Mouse (Mus musculus) lung, postnatal 0 days (tissue): ENCODE measurements around the gene Rbfox1. TPM values are rescaled to one million over a fixed set of nuclear protein-coding genes. Genes with fewer than 3 reads are reported as not detected.

Source experiments
- ATAC-seq: fragments of 200-750 bp; cut with Nextera tagmentation; 2 replicates; pipeline ENCODE4 v1.8.0; 2017; ENCODE audit warnings: moderate library complexity
- DNase-seq: peaks from one replicate; pipeline ENCODE4 v3.0.0-alpha.2; 2016; ENCODE audit warnings: low spot score
- H3K27ac ChIP-seq: fragments of 300-500 bp; sonication (generic); 2 replicates; pipeline ENCODE4 v1.5.1; 2014; ENCODE audit warnings: antibody characterized with exemption, mild to moderate bottlenecking, low read length, mixed read lengths
- H3K27me3 ChIP-seq: fragments of 300-500 bp; sonication (generic); replicated peaks from 2 replicates; pipeline ENCODE4 v1.6.1; 2014; ENCODE audit warnings: low read length, mixed read lengths; ENCODE audit not compliant: insufficient read depth
- H3K36me3 ChIP-seq: fragments of 300-500 bp; sonication (generic); 2 replicates; pipeline ENCODE4 v1.6.1; 2014; ENCODE audit warnings: low read length, mixed read lengths; ENCODE audit not compliant: insufficient read depth
- H3K4me1 ChIP-seq: fragments of 300-500 bp; sonication (generic); 2 replicates; pipeline ENCODE4 v1.6.1; 2014; ENCODE audit warnings: antibody characterized with exemption, low read depth, low read length, mixed read lengths; ENCODE audit not compliant: insufficient read depth
- H3K4me2 ChIP-seq: fragments of 300-500 bp; sonication (generic); replicated peaks from 2 replicates; pipeline ENCODE4 v1.6.1; 2014; ENCODE audit warnings: low read depth, mild to moderate bottlenecking, low read length, moderate library complexity, mixed read lengths
- H3K4me3 ChIP-seq: fragments of 300-500 bp; sonication (generic); 2 replicates; pipeline ENCODE4 v1.5.1; 2014; ENCODE audit warnings: low read depth, low read length
- H3K9ac ChIP-seq: fragments of 300-500 bp; sonication (generic); replicated peaks from 2 replicates; pipeline ENCODE4 v1.6.1; 2014; ENCODE audit warnings: low read depth, mild to moderate bottlenecking
- H3K9me3 ChIP-seq: fragments of 300-500 bp; sonication (generic); 2 replicates; pipeline ENCODE4 v1.6.1; 2016; ENCODE audit warnings: low read length, mixed read lengths
- CTCF ChIP-seq: IDR thresholded peaks from 2 replicates; pipeline ENCODE4 v1.5.1; 2016; ENCODE audit warnings: antibody characterized with exemption, mild to moderate bottlenecking
- EP300 ChIP-seq: IDR thresholded peaks from 2 replicates; pipeline ENCODE4 v1.6.1; 2016; ENCODE audit warnings: antibody characterized with exemption, mild to moderate bottlenecking, control low read depth
- WGBS: fragments of 180-500 bp; shearing (Covaris S2); extraction: QIAGEN DNeasy Blood & Tissue Kit; methylation state at CpG from one replicate; pipeline ENCODE4 v1.1.7; 2014; 5-methylcytosine and 5-hydroxymethylcytosine counted together
- polyA plus RNA-seq: library from polyadenylated mRNA; unstranded; fragments of >200 nt; fragmentation: Nextera tagmentation; extraction: Ambion mirVana; gene quantifications from 2 replicates; pipeline ENCODE4 v1.2.1, GENCODE M21; 2015

Rbfox1 gene
- polyA plus RNA-seq, 1 experiment from 2014 or later = 0.25 TPM

GRCm38 (mm10) chr16:6829892-6830524 is 944.9 kb downstream of the Rbfox1 start:
- Histone ChIP-seq H3K9me3 (no peaks in the 10 kb centered on the region), H3K4me3 (no peak overlapping the region), H3K4me1 (no peaks in the 10 kb centered on the region), H3K27ac (no peak overlapping the region), H3K27me3 (no peaks in the 10 kb centered on the region), H3K9ac (no peak overlapping the region), H3K4me2 (no peak overlapping the region), H3K36me3 (no peaks in the 10 kb centered on the region)
- DNase-seq = peak; percentile 39
- TF ChIP-seq EP300 (no peak), CTCF (no peak)
- ATAC-seq = peak; percentile 25; the same call in 1 of the 2 replicates
- WGBS = 38% methylated on average over 6 of the region's 6 CpGs

- TF ChIP-seq EP300 (no peak), CTCF (no peak)
- H3K27ac ChIP-seq = no peak overlapping the region
Observed at GRCm38 (mm10) chr16:6833486-6833885, 948.3 kb downstream of the Rbfox1 start.

GRCm38 (mm10) chr16:6835051-6835450 is 949.9 kb downstream of the Rbfox1 start:
- Histone ChIP-seq H3K27me3 (no peaks in the 10 kb centered on the region), H3K4me2 (no peak overlapping the region), H3K4me1 (no peaks in the 10 kb centered on the region), H3K9me3 (no peaks in the 10 kb centered on the region), H3K9ac (no peak overlapping the region), H3K27ac (no peak overlapping the region), H3K4me3 (no peak overlapping the region), H3K36me3 (no peaks in the 10 kb centered on the region)
- no peak for TF ChIP-seq EP300
- no peak for TF ChIP-seq CTCF
- no peak for DNase-seq
- ATAC-seq = no peak
- WGBS = 29% methylated on average over 5 of the region's 5 CpGs

More at GRCm38 (mm10) chr16:6833486-6833885, 948.3 kb downstream of the Rbfox1 start:
- DNase-seq (no peak), ATAC-seq (no peak)
- no peak overlapping the region for H3K9ac ChIP-seq
- no peaks in the 10 kb centered on the region for H3K9me3 ChIP-seq
- H3K36me3 ChIP-seq = no peaks in the 10 kb centered on the region
- no peaks in the 10 kb centered on the region for H3K4me1 ChIP-seq
- no peaks in the 10 kb centered on the region for H3K27me3 ChIP-seq
- no peak overlapping the region for H3K4me3 ChIP-seq
- no peak overlapping the region for H3K4me2 ChIP-seq

GRCm38 (mm10) chr16:6839299-6839995 is 954.3 kb downstream of the Rbfox1 start:
- ATAC-seq (peak; percentile 67), DNase-seq (peak; percentile 69)
- no peaks in the 10 kb centered on the region for H3K27me3 ChIP-seq
- H3K27ac ChIP-seq = no peak overlapping the region
- TF ChIP-seq EP300 = no peak
- peak; percentile 79 for TF ChIP-seq CTCF
- H3K36me3 ChIP-seq = no peaks in the 10 kb centered on the region
- H3K4me3 ChIP-seq = no peak overlapping the region
- no peak overlapping the region for H3K4me2 ChIP-seq
- H3K9ac ChIP-seq = no peak overlapping the region
- WGBS = 31% methylated on average over 15 of the region's 15 CpGs
- H3K9me3 ChIP-seq = no peaks in the 10 kb centered on the region
- no peaks in the 10 kb centered on the region for H3K4me1 ChIP-seq

GRCm38 (mm10) chr16:6840007-6840406 is 954.9 kb downstream of the Rbfox1 start:
- no peak for DNase-seq
- no peak for ATAC-seq
- H3K9me3 ChIP-seq = no peaks in the 10 kb centered on the region
- no peaks in the 10 kb centered on the region for H3K4me1 ChIP-seq
- WGBS = 63% methylated on average over 3 of the region's 3 CpGs
- H3K27ac ChIP-seq = no peak overlapping the region
- no peak overlapping the region for H3K4me2 ChIP-seq
- no peak for TF ChIP-seq EP300
- H3K4me3 ChIP-seq = no peak overlapping the region
- H3K9ac ChIP-seq = no peak overlapping the region
- H3K27me3 ChIP-seq = no peaks in the 10 kb centered on the region
- H3K36me3 ChIP-seq = no peaks in the 10 kb centered on the region

GRCm38 (mm10) chr16:6840461-6840860 is 955.3 kb downstream of the Rbfox1 start:
- TF ChIP-seq CTCF (no peak), EP300 (no peak)
- Histone ChIP-seq H3K9me3 (no peaks in the 10 kb centered on the region), H3K27me3 (no peaks in the 10 kb centered on the region), H3K9ac (no peak overlapping the region), H3K4me2 (no peak overlapping the region), H3K4me3 (no peak overlapping the region), H3K27ac (no peak overlapping the region), H3K4me1 (no peaks in the 10 kb centered on the region), H3K36me3 (no peaks in the 10 kb centered on the region)
- ATAC-seq (no peak), DNase-seq (no peak)
- WGBS = 75% methylated on average over 7 of the region's 7 CpGs
